Mouse (Mus musculus) C2C12 (cell line): Measurements from ENCODE around the gene Cdk13. TPM values are rescaled to one million over a fixed set of nuclear protein-coding genes. Genes with fewer than 3 reads are reported as not detected.

Experiments
- H3K27me3 ChIP-seq: one replicate; pipeline ENCODE4 v1.6.1; 2011; ENCODE audit not compliant: control insufficient read depth, insufficient read depth, insufficient read length
- H3K36me3 ChIP-seq: one replicate; pipeline ENCODE4 v1.6.1; 2011; ENCODE audit not compliant: control insufficient read depth, insufficient read depth
- H3K4me3 ChIP-seq: one replicate; pipeline ENCODE4 v1.5.1; 2011; ENCODE audit warnings: mild to moderate bottlenecking, control low read depth; ENCODE audit not compliant: poor library complexity, insufficient read depth, severe bottlenecking
- H3K79me2 ChIP-seq: one replicate; pipeline ENCODE4 v1.6.1; 2011; ENCODE audit not compliant: control insufficient read depth, insufficient read depth
- H3K79me3 ChIP-seq: one replicate; pipeline ENCODE4 v1.6.1; 2011; ENCODE audit warnings: low read depth, control low read depth
- H3ac ChIP-seq: one replicate; pipeline ENCODE3; 2011; ENCODE audit warnings: low read depth; ENCODE audit not compliant: control insufficient read depth, insufficient read length
- CEBPB ChIP-seq: IDR thresholded peaks from one replicate; pipeline ENCODE4 v1.6.1; 2011; ENCODE audit warnings: low read depth, mild to moderate bottlenecking, control low read depth, moderate library complexity
- CTCF ChIP-seq: IDR thresholded peaks from one replicate; pipeline ENCODE4 v1.5.1; 2011; ENCODE audit not compliant: control insufficient read depth, insufficient read depth, insufficient read length
- FOSL1 ChIP-seq: IDR thresholded peaks from one replicate; pipeline ENCODE4 v1.8.0; 2011; ENCODE audit warnings: mild to moderate bottlenecking, low read length; ENCODE audit not compliant: poor library complexity, insufficient read depth, severe bottlenecking
- MAX ChIP-seq: IDR thresholded peaks from one replicate; pipeline ENCODE4 v1.6.1; 2011; ENCODE audit warnings: mild to moderate bottlenecking, control low read depth
- MYOD1 ChIP-seq: IDR thresholded peaks from one replicate; pipeline ENCODE4 v1.6.1; 2011; ENCODE audit warnings: low read depth; ENCODE audit not compliant: control insufficient read depth, insufficient read length
- MYOG ChIP-seq: IDR thresholded peaks from one replicate; pipeline ENCODE4 v1.6.1; 2011; ENCODE audit not compliant: control insufficient read depth, insufficient read length; ENCODE audit errors: extremely low read depth
- USF1 ChIP-seq: IDR thresholded peaks from one replicate; pipeline ENCODE4 v1.6.1; 2011; ENCODE audit warnings: low read depth, mild to moderate bottlenecking, control low read depth, moderate library complexity
- polyA plus RNA-seq: library from polyadenylated mRNA; unstranded; fragments of >200 nt; fragmentation: generic; extraction: Trizol; gene quantifications from one replicate; pipeline ENCODE4 v1.2.1, GENCODE M21; 2012; ENCODE audit warnings: missing spikeins

The Cdk13 gene
- polyA plus RNA-seq, 1 experiment: 15.9 TPM

DNA sequence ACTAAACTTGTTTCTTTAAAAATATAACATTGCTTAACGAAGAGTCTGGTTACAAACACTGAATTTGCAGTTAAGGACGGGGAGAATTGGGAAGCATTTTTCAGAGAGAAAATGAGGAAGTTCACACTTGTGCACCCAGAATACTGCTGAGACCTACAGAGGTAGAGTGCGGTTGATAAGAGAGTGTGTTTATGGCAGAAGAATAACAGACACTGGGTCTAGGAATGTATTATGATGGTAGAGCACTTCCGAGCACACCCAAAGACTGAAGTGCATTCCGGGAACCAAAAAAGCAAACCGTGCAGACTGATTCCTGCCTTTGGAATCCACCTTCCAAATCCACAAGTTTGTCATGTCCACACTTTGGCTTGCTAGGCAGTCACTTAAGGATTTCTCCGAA is 31.9 kb upstream of the Cdk13 start:
- H3K79me3 ChIP-seq: no peaks in the 10 kb centered on the region
- TF ChIP-seq FOSL1 (no peak), CEBPB (no peak), MYOG (no peak), MYOD1 (no peak), MAX (no peak), USF1 (no peak)
- no peaks in the 10 kb centered on the region for H3K27me3 ChIP-seq
- no peaks in the 10 kb centered on the region for H3K36me3 ChIP-seq
- no peak overlapping the region for H3K4me3 ChIP-seq
- no peaks in the 10 kb centered on the region for H3K79me2 ChIP-seq
- H3ac ChIP-seq: no peak overlapping the region

DNA sequence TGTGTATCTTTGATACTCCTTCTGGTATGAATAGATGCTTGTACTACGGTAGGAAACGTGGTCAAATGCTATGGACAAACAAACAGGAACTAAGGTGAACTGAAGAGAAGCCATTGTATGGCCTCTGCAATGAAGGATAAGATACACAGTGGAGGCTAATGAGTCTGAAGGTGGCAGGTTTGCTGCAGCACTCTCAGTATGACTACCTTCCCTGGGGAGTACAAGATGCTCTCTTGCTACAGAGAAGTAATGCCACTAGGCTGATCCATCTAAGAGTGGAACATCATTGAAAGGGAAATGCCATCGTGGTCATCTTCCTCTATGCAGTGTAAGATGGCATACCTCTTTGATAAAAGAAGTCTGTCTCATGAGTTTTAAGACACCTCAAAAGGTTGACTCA is 28.0 kb upstream of the Cdk13 start:
- H3ac ChIP-seq: no peak overlapping the region
- H3K79me3 ChIP-seq: no peaks in the 10 kb centered on the region
- H3K79me2 ChIP-seq: no peaks in the 10 kb centered on the region
- TF ChIP-seq MYOD1: no peak
- H3K4me3 ChIP-seq: no peak overlapping the region
- H3K36me3 ChIP-seq: no peaks in the 10 kb centered on the region
- no peaks in the 10 kb centered on the region for H3K27me3 ChIP-seq

DNA sequence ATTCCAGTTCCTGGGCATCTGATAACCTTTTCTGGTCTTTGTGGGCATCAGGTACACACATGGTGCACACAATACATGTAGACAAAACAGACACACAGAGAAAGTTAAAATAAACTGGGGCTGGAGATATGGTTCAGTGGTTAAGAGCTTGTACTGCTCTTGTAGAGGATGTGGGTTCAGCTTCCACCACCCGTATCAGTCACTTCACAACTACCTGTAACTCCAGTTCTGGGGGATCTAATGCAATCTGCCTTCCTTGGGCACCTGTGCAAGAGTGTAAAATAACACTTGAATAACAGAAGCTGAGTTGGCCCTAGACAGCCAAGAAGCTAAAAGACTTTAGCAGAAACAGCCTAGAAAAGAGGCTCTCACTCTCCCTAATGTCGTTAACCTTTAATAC is 12.3 kb upstream of the Cdk13 start:
- no peaks in the 10 kb centered on the region for H3K36me3 ChIP-seq
- TF ChIP-seq USF1: no peak
- no peak for TF ChIP-seq MYOG
- TF ChIP-seq CTCF: no peak
- TF ChIP-seq FOSL1: no peak
- TF ChIP-seq MYOD1: no peak
- TF ChIP-seq CEBPB: no peak
- TF ChIP-seq MAX: no peak
- no peaks in the 10 kb centered on the region for H3K79me3 ChIP-seq
- H3K27me3 ChIP-seq: peaks cover 10% of the 10 kb centered on the region
- H3K4me3 ChIP-seq: no peak overlapping the region
- no peaks in the 10 kb centered on the region for H3K79me2 ChIP-seq
- H3ac ChIP-seq: no peak overlapping the region

GRCm38 (mm10) chr13:17805614-17805975 is 698 bp upstream of the Cdk13 start:
- H3K79me2 ChIP-seq: peaks cover 40% of the 10 kb centered on the region
- H3K79me3 ChIP-seq: peaks cover 29% of the 10 kb centered on the region
- peaks cover 3% of the 10 kb centered on the region for H3K36me3 ChIP-seq
- H3K27me3 ChIP-seq: no peaks in the 10 kb centered on the region
- H3ac ChIP-seq: peak overlapping the region; percentile 80
- H3K4me3 ChIP-seq: peak overlapping the region; percentile 79
- TF ChIP-seq FOSL1: no peak
- TF ChIP-seq CEBPB: no peak
- no peak for TF ChIP-seq USF1
- TF ChIP-seq CTCF: no peak
- TF ChIP-seq MAX: no peak
- no peak for TF ChIP-seq MYOG
- TF ChIP-seq MYOD1: no peak

DNA sequence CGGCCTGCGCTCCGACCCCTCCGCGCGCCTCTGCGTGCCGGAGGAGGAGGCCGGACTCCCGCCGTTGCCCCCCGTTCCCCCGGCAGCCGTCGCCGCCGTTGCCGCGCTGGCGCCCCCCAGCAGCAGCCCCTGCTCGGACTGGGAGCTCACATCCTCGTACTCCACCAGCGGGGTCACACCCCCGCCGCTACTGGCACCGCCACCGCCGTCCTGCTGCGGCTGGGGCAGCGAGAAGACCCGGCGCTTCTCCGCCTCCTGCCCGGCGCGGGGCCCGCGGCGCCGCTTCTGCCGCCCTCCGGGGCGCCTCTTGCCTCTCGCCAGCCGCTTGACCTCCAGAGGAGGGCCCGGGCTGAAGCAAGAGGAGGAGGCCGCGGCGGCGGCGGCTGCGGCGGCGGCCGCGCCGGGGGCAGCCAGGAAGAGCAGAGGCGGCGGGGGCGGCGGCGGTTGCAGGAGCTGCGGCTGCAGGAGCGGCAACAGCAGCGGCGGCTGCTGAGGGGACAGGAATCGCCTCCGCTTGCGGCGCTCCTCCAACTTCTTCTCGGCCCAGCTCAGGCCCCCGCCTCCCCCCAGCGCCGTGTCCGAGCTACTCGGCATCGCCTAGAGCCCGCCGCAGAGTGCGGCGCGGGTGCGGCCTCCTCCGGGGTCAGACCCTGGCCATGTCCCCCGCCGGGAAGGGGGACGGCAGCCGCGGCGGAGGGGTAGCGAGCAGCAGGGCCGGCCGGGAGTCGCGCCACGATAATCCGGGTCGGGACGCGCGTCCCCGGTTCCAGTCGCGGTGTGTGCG is 647 bp downstream of the Cdk13 start:
- TF ChIP-seq USF1: no peak
- TF ChIP-seq MAX: no peak
- TF ChIP-seq CTCF: no peak
- TF ChIP-seq FOSL1: no peak
- TF ChIP-seq MYOG: no peak
- TF ChIP-seq CEBPB: no peak
- no peak for TF ChIP-seq MYOD1
- peak overlapping the region; percentile 79 for H3K4me3 ChIP-seq
- no peaks in the 10 kb centered on the region for H3K27me3 ChIP-seq
- peaks cover 54% of the 10 kb centered on the region for H3K79me2 ChIP-seq
- H3K36me3 ChIP-seq: peaks cover 14% of the 10 kb centered on the region
- peak overlapping the region; percentile 75 for H3ac ChIP-seq
- peaks cover 42% of the 10 kb centered on the region for H3K79me3 ChIP-seq

DNA sequence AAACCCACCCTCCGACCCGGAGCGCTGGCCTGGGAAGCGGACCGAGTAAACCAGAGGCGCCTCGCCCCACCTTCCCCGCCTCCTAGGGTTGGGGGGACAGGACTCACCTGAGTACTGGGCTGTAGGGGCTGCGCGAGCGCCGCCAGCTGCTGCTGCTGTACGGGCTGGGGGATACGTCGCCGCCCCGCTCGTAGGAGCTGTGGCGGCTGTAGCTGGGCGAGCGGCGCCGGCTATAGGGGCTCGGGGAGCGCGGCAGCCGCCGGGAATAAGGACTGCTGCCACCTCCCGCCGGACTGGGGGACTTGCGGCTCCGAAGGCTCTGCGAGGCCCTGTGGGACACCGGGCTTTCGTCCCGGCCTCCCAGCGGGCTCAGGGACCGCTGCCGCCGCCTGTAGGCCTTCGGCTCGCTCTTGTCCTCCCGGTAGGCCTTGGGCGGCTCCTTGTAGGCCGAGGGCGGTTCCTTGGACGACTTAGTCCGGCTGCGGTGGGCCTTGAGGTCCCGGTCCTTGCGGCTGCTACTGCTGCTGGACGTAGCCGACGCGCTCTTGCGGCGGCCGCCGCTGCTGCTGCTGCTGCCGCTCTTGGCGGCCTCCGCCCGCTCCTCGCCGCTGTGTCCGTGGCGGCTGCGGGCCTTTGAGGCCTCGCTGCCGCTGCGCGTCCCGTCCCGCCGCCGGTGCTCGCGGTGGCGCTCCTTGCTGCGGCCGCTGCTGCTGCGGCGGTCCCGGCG is 1.4 kb downstream of the Cdk13 start:
- Histone ChIP-seq H3K27me3 (no peaks in the 10 kb centered on the region), H3K36me3 (peaks cover 14% of the 10 kb centered on the region), H3K79me2 (peaks cover 62% of the 10 kb centered on the region), H3K79me3 (peaks cover 49% of the 10 kb centered on the region), H3ac (peak overlapping the region; percentile 75), H3K4me3 (peak overlapping the region; percentile 79)
- TF ChIP-seq CTCF (peak; percentile 23), USF1 (no peak), CEBPB (no peak)
